Mouse (Mus musculus) hindbrain, embryonic 14.5 days (tissue): ENCODE measurements at regions not wholly inside any gene's neighbourhood (a gene's known extent, or its start where the extent isn't known, plus 50 kb on each side); places are given as distances from the start of the nearest gene placed in this dataset.
"Not testable (repeated sequence)": the region's sequence is repeated elsewhere in the genome, so short reads cannot be mapped to it uniquely, and the experiment has no call there.

Source experiments
- ATAC-seq: fragments of 200-750 bp; cut with Nextera tagmentation; 2 replicates; pipeline ENCODE4 v1.8.0; 2017; ENCODE audit warnings: moderate number of reproducible peaks, mild to moderate bottlenecking, moderate TSS enrichment, moderate library complexity; ENCODE audit not compliant: low FRiP score
- DNase-seq: peaks from one replicate; pipeline ENCODE4 v3.0.0-alpha.2; 2015; ENCODE audit warnings: low spot score
- H3K27ac ChIP-seq: fragments of 300-500 bp; sonication (generic); 2 replicates; pipeline ENCODE4 v1.5.1; 2014; ENCODE audit warnings: mild to moderate bottlenecking, moderate library complexity
- H3K27me3 ChIP-seq: fragments of 300-500 bp; sonication (generic); 2 replicates; pipeline ENCODE4 v1.6.1; 2014; ENCODE audit warnings: mild to moderate bottlenecking, low read length, mixed read lengths; ENCODE audit not compliant: control insufficient read depth, insufficient read depth
- H3K36me3 ChIP-seq: fragments of 300-500 bp; sonication (generic); replicated peaks from 2 replicates; pipeline ENCODE4 v1.6.1; 2014; ENCODE audit not compliant: control insufficient read depth, insufficient read depth
- H3K4me1 ChIP-seq: fragments of 300-500 bp; sonication (generic); replicated peaks from 2 replicates; pipeline ENCODE4 v1.6.1; 2014; ENCODE audit warnings: antibody characterized with exemption, low read length, mixed read lengths; ENCODE audit not compliant: control insufficient read depth, insufficient read depth
- H3K4me2 ChIP-seq: fragments of 300-500 bp; sonication (generic); replicated peaks from 2 replicates; pipeline ENCODE4 v1.6.1; 2014; ENCODE audit warnings: mild to moderate bottlenecking, moderate library complexity
- H3K4me3 ChIP-seq: fragments of 300-500 bp; sonication (generic); replicated peaks from 2 replicates; pipeline ENCODE4 v1.5.1; 2014; ENCODE audit warnings: mild to moderate bottlenecking, low read length
- H3K9ac ChIP-seq: fragments of 300-500 bp; sonication (generic); 2 replicates; pipeline ENCODE4 v1.6.1; 2014
- H3K9me3 ChIP-seq: fragments of 300-500 bp; sonication (generic); 2 replicates; pipeline ENCODE4 v1.6.1; 2016; ENCODE audit warnings: low read length; ENCODE audit not compliant: control insufficient read depth
- WGBS: fragments of 180-500 bp; shearing (Covaris S2); extraction: QIAGEN DNeasy Blood & Tissue Kit; methylation state at CpG from one replicate; pipeline ENCODE4 v1.1.7; 2014; 5-methylcytosine and 5-hydroxymethylcytosine counted together

DNA sequence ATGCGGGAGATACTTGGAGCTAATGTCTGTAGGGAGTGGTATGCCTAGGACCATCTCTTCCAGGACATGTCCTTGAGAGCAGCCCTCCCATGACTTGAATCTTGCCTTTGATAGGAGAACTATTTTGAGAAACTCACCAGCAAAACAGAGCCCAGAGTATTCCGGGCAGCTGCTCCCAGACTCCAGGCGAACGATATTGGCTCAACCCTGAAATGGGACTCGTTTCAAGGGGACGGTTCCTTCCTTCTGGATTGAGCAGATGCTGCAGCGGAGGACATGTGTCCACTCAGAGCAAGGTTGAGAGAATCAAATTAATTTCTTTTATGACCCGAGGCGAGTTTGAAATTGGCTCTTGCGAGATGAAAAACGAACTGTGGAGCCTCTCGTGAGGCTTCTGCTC lies 105.7 kb downstream of the Nucb2 start:
- WGBS, result 71% methylated on average over 12 of the region's 12 CpGs
- no peak for DNase-seq
- H3K4me2 ChIP-seq, result no peak overlapping the region

GRCm38 (mm10) chr7:116615984-116616383 lies 111.8 kb downstream of the Nucb2 start:
- 73% methylated on average over 3 of the region's 3 CpGs for WGBS
- H3K27me3 ChIP-seq, result no peaks in the 10 kb centered on the region
- peak; percentile 46; the same call in 1 of the 2 replicates for ATAC-seq
- no peak overlapping the region for H3K4me3 ChIP-seq
- no peak overlapping the region for H3K27ac ChIP-seq
- DNase-seq, result peak; percentile 64
- no peaks in the 10 kb centered on the region for H3K9me3 ChIP-seq
- no peaks in the 10 kb centered on the region for H3K4me1 ChIP-seq
- H3K36me3 ChIP-seq, result no peaks in the 10 kb centered on the region
- H3K4me2 ChIP-seq, result no peak overlapping the region
- H3K9ac ChIP-seq, result no peak overlapping the region

More for the DNA sequence above, 105.7 kb downstream of the Nucb2 start:
- no peaks in the 10 kb centered on the region for H3K27me3 ChIP-seq
- no peak overlapping the region for H3K27ac ChIP-seq
- no peaks in the 10 kb centered on the region for H3K9me3 ChIP-seq
- no peak for ATAC-seq
- H3K4me1 ChIP-seq, result no peaks in the 10 kb centered on the region
- H3K9ac ChIP-seq, result no peak overlapping the region
- H3K36me3 ChIP-seq, result no peaks in the 10 kb centered on the region
- H3K4me3 ChIP-seq, result no peak overlapping the region

- no peaks in the 10 kb centered on the region for H3K4me1 ChIP-seq
Measured at GRCm38 (mm10) chr7:116619636-116620035, 115.5 kb downstream of the Nucb2 start.

DNA sequence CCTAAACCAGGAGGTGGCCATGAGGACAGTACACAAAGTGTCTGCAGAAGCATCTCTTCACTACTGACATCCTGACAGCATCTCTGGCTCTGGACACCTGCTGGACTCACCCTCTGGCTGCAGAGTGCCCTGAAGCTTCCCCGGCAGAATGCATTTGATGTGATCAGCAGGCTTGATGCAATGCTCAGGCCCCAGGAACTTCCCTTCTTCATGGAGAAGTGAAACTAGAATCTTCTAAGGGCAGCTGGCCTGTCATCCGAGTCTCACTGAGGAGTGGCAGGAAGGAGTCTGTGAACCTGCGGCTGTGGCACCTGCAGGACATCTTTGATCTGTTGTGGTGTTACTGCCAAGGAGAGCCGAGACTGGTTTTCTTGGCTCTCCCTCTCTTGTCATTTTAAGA lies 116.2 kb downstream of the Nucb2 start:
- H3K36me3 ChIP-seq, result no peaks in the 10 kb centered on the region
- no peak overlapping the region for H3K27ac ChIP-seq
- DNase-seq, result no peak
- ATAC-seq, result no peak
- no peak overlapping the region for H3K4me2 ChIP-seq
- H3K4me1 ChIP-seq, result no peaks in the 10 kb centered on the region
- H3K4me3 ChIP-seq, result no peak overlapping the region
- no peaks in the 10 kb centered on the region for H3K9me3 ChIP-seq
- H3K27me3 ChIP-seq, result no peaks in the 10 kb centered on the region
- H3K9ac ChIP-seq, result no peak overlapping the region
- 84% methylated on average over 4 of the region's 4 CpGs for WGBS

More at GRCm38 (mm10) chr7:116619636-116620035, 115.5 kb downstream of the Nucb2 start:
- Histone ChIP-seq H3K4me3 (no peak overlapping the region), H3K4me2 (no peak overlapping the region), H3K9me3 (no peaks in the 10 kb centered on the region), H3K9ac (no peak overlapping the region), H3K27ac (no peak overlapping the region), H3K36me3 (no peaks in the 10 kb centered on the region), H3K27me3 (no peaks in the 10 kb centered on the region)
- ATAC-seq (no peak), DNase-seq (no peak)
- WGBS, result 80% methylated on average over 2 of the region's 2 CpGs

- DNase-seq, result peak; percentile 65
- WGBS, result 48% methylated on average over 3 of the region's 3 CpGs
Measured at GRCm38 (mm10) chr7:116633210-116633609, 129.0 kb downstream of the Nucb2 start.

DNA sequence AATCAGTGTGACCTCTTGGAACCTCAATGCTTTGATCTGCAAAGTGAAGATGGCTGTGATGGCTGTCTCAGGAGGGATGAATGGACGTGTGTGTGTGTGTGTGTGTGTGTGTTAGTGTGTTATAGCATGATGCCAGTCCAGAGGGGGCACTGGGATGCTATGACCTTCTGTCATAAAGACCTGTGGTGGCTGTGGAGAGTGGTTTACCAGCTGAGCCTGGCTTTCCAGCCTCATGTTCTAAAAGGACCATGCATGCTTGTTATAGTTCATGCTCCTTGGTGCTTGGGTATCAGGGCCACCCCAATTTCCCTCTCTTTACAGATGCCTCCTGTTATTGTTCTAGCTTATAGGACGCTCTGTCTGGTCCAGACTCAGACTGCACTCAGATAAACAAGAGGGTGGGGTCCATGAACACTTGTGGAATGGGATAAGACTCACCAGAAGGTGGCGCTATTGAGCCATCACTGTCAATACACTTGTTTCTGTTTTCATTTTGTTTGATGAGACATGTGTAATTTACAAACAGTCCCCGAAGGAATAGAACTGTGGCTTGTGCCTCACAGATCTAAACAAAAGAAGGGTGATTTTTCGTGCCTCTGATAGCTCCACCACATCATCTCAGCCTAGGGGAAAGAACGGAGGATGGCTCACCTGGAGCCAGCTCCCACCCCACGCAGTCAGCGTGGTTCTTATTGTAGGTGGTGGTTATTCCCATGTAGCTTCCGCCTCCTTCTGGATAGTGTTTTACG lies 140.9 kb downstream of the Nucb2 start:
- Histone ChIP-seq H3K9me3 (no peaks in the 10 kb centered on the region), H3K4me1 (no peaks in the 10 kb centered on the region), H3K9ac (no peak overlapping the region), H3K27ac (no peak overlapping the region), H3K4me2 (no peak overlapping the region), H3K27me3 (no peaks in the 10 kb centered on the region), H3K4me3 (no peak overlapping the region), H3K36me3 (no peaks in the 10 kb centered on the region)
- ATAC-seq (0 out of 2 replicates have a peak, but pooled peaks have one; percentile 27), DNase-seq (peak; percentile 76)
- WGBS, result 54% methylated on average over 10 of the region's 10 CpGs

More at GRCm38 (mm10) chr7:116633210-116633609, 129.0 kb downstream of the Nucb2 start:
- no peak for ATAC-seq
- Histone ChIP-seq H3K4me2 (no peak overlapping the region), H3K9ac (no peak overlapping the region), H3K27me3 (no peaks in the 10 kb centered on the region), H3K4me1 (no peaks in the 10 kb centered on the region), H3K27ac (peak overlapping the region; percentile 74), H3K36me3 (no peaks in the 10 kb centered on the region), H3K4me3 (no peak overlapping the region), H3K9me3 (no peaks in the 10 kb centered on the region)

DNA sequence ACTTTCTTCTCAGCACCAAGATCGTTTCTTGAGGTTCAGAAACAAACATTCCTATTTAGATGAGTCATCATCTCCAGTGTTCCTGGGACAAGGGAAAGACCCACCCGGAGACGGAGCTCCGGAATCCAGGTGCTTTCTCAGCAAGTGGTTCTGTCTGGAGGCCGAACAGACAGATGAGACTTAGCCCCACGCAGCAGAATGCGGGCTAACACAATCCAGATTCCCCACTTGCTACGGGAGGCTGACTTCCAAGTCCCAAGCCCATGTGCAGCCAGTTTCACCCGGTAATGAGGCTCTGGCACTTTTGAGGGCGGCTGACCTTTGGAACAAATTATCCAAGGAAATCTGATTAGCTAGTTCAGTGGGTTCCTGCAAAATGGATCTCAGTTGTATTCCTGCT lies 150.3 kb downstream of the Nucb2 start:
- no peak for DNase-seq
- 49% methylated on average over 10 of the region's 10 CpGs for WGBS

GRCm38 (mm10) chr7:116657040-116657439 lies 152.9 kb downstream of the Nucb2 start:
- not testable (repeated sequence) for DNase-seq, H3K27ac ChIP-seq, H3K9ac ChIP-seq, H3K36me3 ChIP-seq, H3K4me1 ChIP-seq, H3K4me3 ChIP-seq, H3K27me3 ChIP-seq, H3K4me2 ChIP-seq, H3K9me3 ChIP-seq, ATAC-seq
- WGBS, result 95% methylated on average over 6 of the region's 6 CpGs

More for the DNA sequence above, 150.3 kb downstream of the Nucb2 start:
- H3K36me3 ChIP-seq, result no peaks in the 10 kb centered on the region
- no peaks in the 10 kb centered on the region for H3K27me3 ChIP-seq
- no peak overlapping the region for H3K4me2 ChIP-seq
- H3K9ac ChIP-seq, result no peak overlapping the region
- ATAC-seq, result no peak
- H3K27ac ChIP-seq, result no peak overlapping the region
- H3K4me1 ChIP-seq, result no peaks in the 10 kb centered on the region
- no peaks in the 10 kb centered on the region for H3K9me3 ChIP-seq
- no peak overlapping the region for H3K4me3 ChIP-seq

GRCm38 (mm10) chr7:116665581-116665980 lies 161.4 kb downstream of the Nucb2 start:
- no peak overlapping the region for H3K9ac ChIP-seq
- no peak overlapping the region for H3K4me3 ChIP-seq
- H3K27me3 ChIP-seq, result no peaks in the 10 kb centered on the region
- ATAC-seq, result no peak
- 90% methylated on average over 15 of the region's 15 CpGs for WGBS
- no peak for DNase-seq
- H3K27ac ChIP-seq, result no peak overlapping the region
- no peak overlapping the region for H3K4me2 ChIP-seq
- H3K36me3 ChIP-seq, result no peaks in the 10 kb centered on the region
- no peaks in the 10 kb centered on the region for H3K4me1 ChIP-seq
- 0 out of 2 replicates have a peak, but pooled peaks cover 5% of the 10 kb centered on the region for H3K9me3 ChIP-seq
